Mouse (Mus musculus): ENCODE measurements around the gene Ror1.

DNA sequence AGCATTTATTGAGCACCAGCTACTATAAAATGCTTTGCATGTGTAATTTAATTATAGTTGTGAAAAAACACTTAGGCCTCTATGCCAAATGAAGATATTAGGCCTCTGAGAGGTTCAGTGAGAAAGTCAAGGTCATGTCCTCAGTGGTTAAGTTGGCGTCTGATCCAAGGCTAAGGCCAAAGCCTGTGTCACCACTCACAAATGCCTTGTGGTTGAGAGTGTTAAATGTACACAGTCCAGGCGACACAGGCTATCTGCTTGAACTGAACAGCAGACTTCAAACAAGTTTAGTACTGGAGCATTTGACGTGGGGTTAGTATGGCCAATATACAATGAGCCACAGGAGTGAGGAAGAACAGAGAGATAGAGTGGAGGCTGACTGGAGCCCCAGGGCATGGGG, 132.5 kb downstream of the Ror1 start:
- TF ChIP-seq CTCF (IDR thresholded peaks at IDR 0.05; ENCODE audit: borderline replicate concordance, extremely low read depth, insufficient read depth, insufficient read length) (no peak), POLR2A (IDR thresholded peaks at IDR 0.05; ENCODE audit: borderline replicate concordance, extremely low read depth, insufficient read depth, insufficient read length, poor library complexity, severe bottlenecking) (no peak)

Data from brain, embryonic 14.5 days (tissue).